Mouse (Mus musculus) embryo, embryonic 10.5 days (tissue): ENCODE measurements around the gene Gm21962.

ENCODE experiments used
- DNase-seq: peaks from one replicate; pipeline ENCODE4 v3.0.0-alpha.2; 2015; ENCODE audit warnings: low spot score

Gm21962 gene

DNA sequence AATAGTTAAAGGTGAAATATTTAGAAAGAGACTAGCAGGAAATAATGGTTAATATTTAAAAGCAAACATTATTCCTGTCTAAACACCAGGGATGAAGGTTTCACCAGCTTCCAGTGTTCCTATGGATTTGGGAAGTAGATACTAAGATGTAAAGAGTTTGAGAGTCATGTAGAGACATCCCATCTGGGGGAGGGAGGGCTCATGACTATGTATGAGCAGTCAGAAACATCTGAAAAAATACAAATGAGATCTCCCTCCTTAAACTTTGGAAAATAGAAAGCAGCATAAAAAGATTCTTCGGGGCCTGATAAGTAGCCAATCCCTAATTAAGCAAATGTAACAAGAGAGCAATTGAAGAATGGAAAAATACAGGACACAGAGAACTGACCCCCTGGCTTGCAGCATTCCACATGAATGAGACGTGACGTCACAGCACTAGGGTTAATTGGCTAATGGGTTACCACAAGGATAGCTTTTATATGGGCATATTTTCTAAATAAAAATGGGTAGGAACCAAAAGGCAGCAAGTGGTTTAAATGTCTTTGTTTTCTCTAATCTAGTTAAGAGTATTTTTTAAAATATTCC lies 45.3 kb downstream of the Gm21962 start:
- DNase-seq = no peak
